Mouse (Mus musculus) neural tube, embryonic 11.5 days (tissue): ENCODE measurements at regions not wholly inside any gene's neighbourhood (a gene's known extent, or its start where the extent isn't known, plus 50 kb on each side); places are given as distances from the start of the nearest gene placed in this dataset.

ENCODE experiments used
- ATAC-seq: fragments of 200-750 bp; cut with Nextera tagmentation; 2 replicates; pipeline ENCODE4 v1.8.0; 2017; ENCODE audit warnings: moderate number of reproducible peaks, mild to moderate bottlenecking, moderate TSS enrichment, moderate library complexity; ENCODE audit not compliant: insufficient read depth, low FRiP score, low TSS enrichment
- DNase-seq: peaks from one replicate; pipeline ENCODE4 v3.0.0-alpha.2; 2015; ENCODE audit warnings: low spot score
- H3K27ac ChIP-seq: fragments of 300-500 bp; sonication (generic); 2 replicates; pipeline ENCODE4 v1.5.1; 2014; ENCODE audit warnings: low read depth, mild to moderate bottlenecking, low read length
- H3K27me3 ChIP-seq: fragments of 300-500 bp; sonication (generic); 2 replicates; pipeline ENCODE4 v1.6.1; 2014; ENCODE audit warnings: mild to moderate bottlenecking, low read length, mixed read lengths; ENCODE audit not compliant: control insufficient read depth, insufficient read depth
- H3K36me3 ChIP-seq: fragments of 300-500 bp; sonication (generic); 2 replicates; pipeline ENCODE4 v1.6.1; 2014; ENCODE audit warnings: mild to moderate bottlenecking, low read length, moderate library complexity, mixed read lengths; ENCODE audit not compliant: control insufficient read depth, insufficient read depth
- H3K4me1 ChIP-seq: fragments of 300-500 bp; sonication (generic); 2 replicates; pipeline ENCODE4 v1.6.1; 2014; ENCODE audit warnings: low read length, mixed read lengths; ENCODE audit not compliant: control insufficient read depth, insufficient read depth
- H3K4me2 ChIP-seq: fragments of 300-500 bp; sonication (generic); 2 replicates; pipeline ENCODE4 v1.6.1; 2014; ENCODE audit warnings: low read depth, mild to moderate bottlenecking, moderate library complexity
- H3K4me3 ChIP-seq: fragments of 300-500 bp; sonication (generic); 2 replicates; pipeline ENCODE4 v1.5.1; 2014; ENCODE audit warnings: low read depth, low read length
- H3K9ac ChIP-seq: fragments of 300-500 bp; sonication (generic); 2 replicates; pipeline ENCODE4 v1.6.1; 2014; ENCODE audit warnings: mild to moderate bottlenecking, low read length
- H3K9me3 ChIP-seq: fragments of 300-500 bp; sonication (generic); 2 replicates; pipeline ENCODE4 v1.6.1; 2016; ENCODE audit warnings: low read length; ENCODE audit not compliant: control insufficient read depth
- WGBS: fragments of 180-500 bp; shearing (Covaris S2); extraction: QIAGEN DNeasy Blood & Tissue Kit; methylation state at CpG from one replicate; pipeline ENCODE4 v1.1.7; 2014; 5-methylcytosine and 5-hydroxymethylcytosine counted together

DNA sequence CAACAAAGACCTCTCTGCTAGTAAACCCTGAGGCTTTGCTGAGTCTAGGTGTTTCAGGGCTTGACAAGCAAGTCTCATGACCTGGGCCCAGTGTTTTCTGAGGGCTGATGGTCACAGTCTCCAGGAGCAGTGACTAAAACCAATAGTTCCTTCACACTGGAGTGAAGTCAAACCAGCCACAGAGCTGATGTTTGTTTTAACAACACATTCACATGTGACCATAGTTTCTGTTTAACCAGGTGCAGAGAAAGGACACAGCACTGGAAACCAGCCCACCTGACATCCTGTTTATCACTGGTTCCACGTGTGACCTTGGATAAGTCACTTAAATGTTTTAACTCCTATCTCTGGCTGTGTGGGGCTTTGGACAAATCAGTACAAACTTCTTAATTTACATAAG lies 180.3 kb upstream of the Cpeb2 start:
- 60% methylated on average over 1 of the region's 1 CpGs for WGBS

DNA sequence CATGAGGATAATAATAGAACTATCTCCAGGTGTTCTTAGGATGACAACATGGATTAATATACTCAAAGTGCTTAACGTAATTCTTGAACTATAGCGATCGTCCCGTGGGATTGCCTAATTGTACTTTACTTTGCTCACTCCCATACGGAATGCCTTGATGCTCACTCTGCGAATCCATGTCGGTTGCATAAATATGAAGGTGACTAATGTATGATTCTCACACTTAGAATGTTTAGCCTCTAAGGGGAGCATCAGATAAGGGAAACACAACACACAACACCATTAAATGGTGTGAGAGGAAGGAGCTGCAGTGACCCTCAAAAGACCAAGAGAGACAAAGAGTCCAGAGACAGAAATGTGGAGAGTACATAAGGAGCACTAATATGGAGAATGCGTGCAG lies 178.4 kb upstream of the Cpeb2 start:
- H3K36me3 ChIP-seq = no peaks in the 10 kb centered on the region
- DNase-seq = no peak
- no peak overlapping the region for H3K4me2 ChIP-seq
- no peak overlapping the region for H3K9ac ChIP-seq
- no peak overlapping the region for H3K27ac ChIP-seq
- 97% methylated on average over 8 of the region's 8 CpGs for WGBS
- H3K9me3 ChIP-seq = no peaks in the 10 kb centered on the region
- no peaks in the 10 kb centered on the region for H3K27me3 ChIP-seq
- no peaks in the 10 kb centered on the region for H3K4me1 ChIP-seq
- no peak overlapping the region for H3K4me3 ChIP-seq
- no peak for ATAC-seq

More for the DNA sequence above, 180.3 kb upstream of the Cpeb2 start:
- no peaks in the 10 kb centered on the region for H3K9me3 ChIP-seq
- no peaks in the 10 kb centered on the region for H3K27me3 ChIP-seq
- no peak for DNase-seq
- no peak for ATAC-seq
- H3K4me2 ChIP-seq = no peak overlapping the region
- no peak overlapping the region for H3K9ac ChIP-seq
- no peak overlapping the region for H3K27ac ChIP-seq
- H3K4me3 ChIP-seq = no peak overlapping the region
- H3K4me1 ChIP-seq = no peaks in the 10 kb centered on the region
- H3K36me3 ChIP-seq = no peaks in the 10 kb centered on the region

DNA sequence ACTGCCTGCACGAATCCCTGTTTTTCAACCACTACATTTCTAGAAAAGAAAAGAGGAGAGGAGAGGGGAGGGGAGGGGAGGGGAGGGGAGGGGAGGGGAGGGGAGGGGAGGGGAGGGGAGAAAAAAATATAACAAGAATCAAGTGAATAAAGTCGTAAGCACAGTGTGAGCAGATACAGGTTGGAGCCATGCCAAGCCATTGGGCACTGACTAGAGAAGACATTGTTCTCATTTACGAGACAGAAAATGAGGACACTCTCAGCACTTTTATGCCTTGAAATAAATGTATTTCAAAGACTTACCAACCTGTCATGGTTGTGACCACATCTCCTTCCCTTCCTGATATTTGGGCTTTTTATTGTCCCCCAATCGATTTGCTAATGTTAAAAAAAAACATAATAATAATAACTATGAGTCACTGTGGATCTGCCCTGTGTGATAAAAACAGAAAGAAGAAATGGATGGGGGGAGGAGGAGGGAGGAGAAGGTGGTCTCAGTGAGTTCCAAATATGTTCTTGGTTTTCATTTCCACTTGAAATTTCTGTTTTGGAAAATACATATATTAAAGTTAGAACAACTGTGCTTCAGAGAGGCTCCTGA lies 177.8 kb upstream of the Cpeb2 start:
- no peaks in the 10 kb centered on the region for H3K27me3 ChIP-seq
- 68% methylated on average over 4 of the region's 4 CpGs for WGBS

DNA sequence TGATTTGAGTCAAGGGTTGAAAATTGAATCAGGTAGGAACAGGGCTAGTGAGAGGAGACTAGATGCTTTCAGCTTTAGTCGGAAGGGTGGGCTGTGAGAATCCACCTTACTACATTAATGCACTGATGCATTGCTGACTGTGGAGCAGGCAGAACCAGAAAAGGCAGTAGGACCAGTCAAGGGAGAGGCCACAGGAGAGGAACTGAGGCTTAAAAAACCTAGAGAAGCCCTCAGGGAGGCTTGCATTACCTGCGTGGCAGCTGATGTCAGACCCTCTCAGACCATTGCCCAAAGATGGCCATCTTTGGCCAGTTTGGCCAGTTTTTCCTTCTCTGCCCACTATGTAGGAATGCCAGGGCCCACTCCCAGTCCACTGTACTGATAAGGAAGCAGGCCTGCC lies 176.5 kb upstream of the Cpeb2 start:
- H3K9me3 ChIP-seq = no peaks in the 10 kb centered on the region
- no peak overlapping the region for H3K27ac ChIP-seq
- no peaks in the 10 kb centered on the region for H3K4me1 ChIP-seq
- H3K9ac ChIP-seq = no peak overlapping the region
- ATAC-seq (no peak), DNase-seq (no peak)
- 88% methylated on average over 2 of the region's 2 CpGs for WGBS
- no peaks in the 10 kb centered on the region for H3K27me3 ChIP-seq
- no peaks in the 10 kb centered on the region for H3K36me3 ChIP-seq
- no peak overlapping the region for H3K4me3 ChIP-seq
- H3K4me2 ChIP-seq = no peak overlapping the region

More for the DNA sequence above, 177.8 kb upstream of the Cpeb2 start:
- Histone ChIP-seq H3K27ac (no peak overlapping the region), H3K4me1 (no peaks in the 10 kb centered on the region), H3K4me2 (no peak overlapping the region), H3K36me3 (no peaks in the 10 kb centered on the region), H3K9me3 (no peaks in the 10 kb centered on the region), H3K4me3 (no peak overlapping the region), H3K9ac (no peak overlapping the region)
- DNase-seq = no peak
- ATAC-seq = no peak

DNA sequence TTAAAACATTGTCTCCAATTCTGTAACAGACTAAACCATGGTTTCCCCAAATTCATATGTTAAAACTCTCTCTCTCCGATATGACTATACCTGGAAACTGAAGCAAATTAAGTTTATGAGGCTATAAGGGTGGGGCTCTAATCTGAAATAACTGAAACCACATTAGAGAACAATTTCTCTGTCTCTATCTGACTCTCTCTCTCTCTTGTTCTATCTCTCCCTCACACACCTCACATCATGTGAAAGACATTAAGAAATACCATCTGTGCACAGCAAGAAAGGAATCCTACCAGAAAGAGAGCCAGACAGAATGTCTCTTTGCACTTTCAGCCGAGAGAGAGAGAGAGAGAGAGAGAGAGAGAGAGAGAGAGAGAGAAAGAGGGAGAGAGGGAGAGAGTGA lies 171.7 kb upstream of the Cpeb2 start:
- Histone ChIP-seq H3K27me3 (no peaks in the 10 kb centered on the region), H3K4me2 (no peak overlapping the region), H3K4me1 (no peaks in the 10 kb centered on the region), H3K9me3 (no peaks in the 10 kb centered on the region), H3K4me3 (no peak overlapping the region), H3K27ac (no peak overlapping the region), H3K36me3 (no peaks in the 10 kb centered on the region), H3K9ac (no peak overlapping the region)
- ATAC-seq = no peak
- no peak for DNase-seq
- 85% methylated on average over 1 of the region's 2 CpGs for WGBS

DNA sequence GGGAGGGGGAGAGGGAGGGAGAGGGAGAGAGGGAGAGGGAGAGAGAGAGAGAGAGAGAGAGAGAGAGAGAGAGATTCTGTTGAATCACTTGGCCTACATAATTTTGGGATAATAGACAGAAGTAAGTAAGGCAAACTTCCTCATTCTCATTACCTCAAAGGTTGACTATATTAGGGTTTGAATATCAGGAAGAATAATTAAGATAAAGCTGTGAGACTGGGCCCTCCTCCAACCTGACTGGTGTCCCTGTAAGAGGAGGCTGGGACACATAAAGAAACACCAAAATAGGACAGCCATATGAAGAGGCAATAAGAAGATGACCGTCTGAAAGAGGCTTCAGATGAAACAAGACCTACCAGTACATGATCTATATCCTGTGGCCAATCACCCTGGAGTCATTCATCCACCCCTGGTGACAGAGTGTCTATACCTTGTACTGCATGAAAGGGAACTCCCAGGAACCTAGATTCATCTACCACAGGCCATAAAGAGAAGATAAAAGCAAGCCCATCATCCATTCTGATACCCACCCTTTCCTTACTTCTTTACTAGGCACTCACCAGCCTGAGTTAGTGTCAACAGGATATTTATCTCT lies 171.1 kb upstream of the Cpeb2 start:
- H3K4me1 ChIP-seq = no peaks in the 10 kb centered on the region
- no peak overlapping the region for H3K9ac ChIP-seq
- no peak overlapping the region for H3K4me3 ChIP-seq
- H3K4me2 ChIP-seq = no peak overlapping the region
- DNase-seq (no peak), ATAC-seq (no peak)
- H3K9me3 ChIP-seq = no peaks in the 10 kb centered on the region
- H3K27me3 ChIP-seq = no peaks in the 10 kb centered on the region
- H3K27ac ChIP-seq = no peak overlapping the region
- no peaks in the 10 kb centered on the region for H3K36me3 ChIP-seq
- 67% methylated on average over 1 of the region's 1 CpGs for WGBS

DNA sequence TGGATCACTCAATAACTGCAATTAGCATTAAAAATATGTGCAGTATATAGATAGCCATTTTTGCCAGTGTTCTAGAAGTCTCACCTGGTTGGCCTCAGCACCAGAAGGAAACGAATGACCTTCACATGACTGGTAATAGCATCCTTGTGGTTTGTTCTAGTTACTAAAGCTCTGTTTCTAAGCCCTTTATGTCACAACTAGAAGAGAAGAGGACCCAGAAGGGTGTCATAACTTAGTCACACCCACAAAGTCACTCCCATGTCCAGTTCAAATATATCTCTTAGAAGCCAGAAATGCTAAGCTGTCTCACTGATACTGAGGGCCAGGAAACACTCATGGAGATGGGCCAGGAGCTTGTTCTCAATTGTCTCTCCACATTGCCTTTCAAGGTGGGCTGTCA lies 170.5 kb upstream of the Cpeb2 start:
- ATAC-seq (no peak), DNase-seq (no peak)
- no peak overlapping the region for H3K4me2 ChIP-seq
- WGBS = 82% methylated on average over 1 of the region's 1 CpGs
- no peaks in the 10 kb centered on the region for H3K36me3 ChIP-seq
- no peaks in the 10 kb centered on the region for H3K27me3 ChIP-seq
- H3K4me1 ChIP-seq = no peaks in the 10 kb centered on the region
- no peak overlapping the region for H3K27ac ChIP-seq
- H3K9me3 ChIP-seq = no peaks in the 10 kb centered on the region
- H3K4me3 ChIP-seq = no peak overlapping the region
- no peak overlapping the region for H3K9ac ChIP-seq

DNA sequence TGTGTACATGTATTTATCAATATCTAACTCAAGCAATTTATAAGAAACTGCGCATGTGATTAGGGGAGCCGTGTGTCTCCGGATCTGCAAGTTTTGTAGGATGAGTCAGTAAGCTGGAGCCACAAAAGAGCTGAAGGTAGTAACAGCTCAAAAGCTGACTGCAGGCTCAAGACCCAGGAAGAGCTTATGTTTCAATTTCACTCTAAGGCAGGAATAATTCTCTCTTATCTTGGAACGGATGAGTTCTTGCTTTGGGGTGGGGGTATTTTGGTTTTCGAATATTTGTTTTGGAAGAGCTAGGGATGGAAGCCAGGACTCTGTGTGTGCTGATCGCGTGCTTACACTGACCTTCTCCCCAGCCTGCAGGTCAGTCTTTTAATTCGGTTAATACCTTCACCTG lies 169.6 kb upstream of the Cpeb2 start:
- no peak overlapping the region for H3K4me2 ChIP-seq
- no peak overlapping the region for H3K4me3 ChIP-seq
- no peaks in the 10 kb centered on the region for H3K9me3 ChIP-seq
- no peak overlapping the region for H3K9ac ChIP-seq
- 86% methylated on average over 8 of the region's 8 CpGs for WGBS
- H3K4me1 ChIP-seq = no peaks in the 10 kb centered on the region
- no peak for DNase-seq
- no peaks in the 10 kb centered on the region for H3K27me3 ChIP-seq
- no peak for ATAC-seq
- H3K36me3 ChIP-seq = no peaks in the 10 kb centered on the region
- no peak overlapping the region for H3K27ac ChIP-seq

DNA sequence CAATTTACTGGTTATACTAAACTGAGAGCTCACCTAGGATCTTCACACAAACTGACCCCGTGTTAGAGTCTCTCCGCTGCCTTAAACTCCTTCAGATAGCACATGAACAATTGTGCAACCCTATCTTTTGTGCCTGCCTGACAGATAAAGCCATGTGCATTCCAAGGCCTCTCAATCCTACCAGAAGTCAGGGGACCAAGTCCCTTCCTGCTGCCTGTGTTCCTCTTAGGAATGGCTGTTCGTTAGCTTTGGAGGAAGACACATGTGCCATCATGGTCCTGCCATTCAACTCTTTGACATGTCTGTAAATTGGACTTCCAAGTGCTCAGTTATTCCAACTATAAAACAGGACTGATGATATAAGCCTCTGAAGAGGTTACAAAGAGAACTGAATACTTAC lies 161.4 kb upstream of the Cpeb2 start:
- DNase-seq = no peak
- Histone ChIP-seq H3K9ac (no peak overlapping the region), H3K4me1 (no peaks in the 10 kb centered on the region), H3K4me3 (no peak overlapping the region), H3K9me3 (no peaks in the 10 kb centered on the region), H3K4me2 (no peak overlapping the region), H3K27ac (no peak overlapping the region), H3K27me3 (no peaks in the 10 kb centered on the region), H3K36me3 (no peaks in the 10 kb centered on the region)
- ATAC-seq = no peak
- WGBS = 92% methylated on average over 3 of the region's 3 CpGs
